Mouse (Mus musculus) CH12.LX (cell line): ENCODE results near the gene Dda1. TPM values are rescaled to one million over a fixed set of nuclear protein-coding genes. Genes with fewer than 3 reads are reported as not detected.

Experiments
- DNase-seq: peaks from one replicate; pipeline ENCODE4 v3.0.0-alpha.2; 2013; ENCODE audit errors: extremely low read depth
- H3K27ac ChIP-seq: 2 replicates; pipeline ENCODE4 v1.5.1; 2012; ENCODE audit warnings: low read depth, mild to moderate bottlenecking, control low read depth, moderate library complexity; ENCODE audit not compliant: insufficient read depth
- H3K27me3 ChIP-seq: replicated peaks from 2 replicates; pipeline ENCODE3; 2012; ENCODE audit warnings: inconsistent platforms
- H3K36me3 ChIP-seq, 2 experiments: replicated peaks in 1 of 2; 2 replicates each; pipeline versions ENCODE3 to v1.6.1; 2012; ENCODE audit warnings: inconsistent platforms in 1 of 2, low read length in 1 of 2, mild to moderate bottlenecking in 1 of 2, mixed read lengths in 1 of 2, moderate library complexity in 1 of 2; ENCODE audit not compliant: control insufficient read depth in 1 of 2, insufficient read depth in 1 of 2
- H3K4me1 ChIP-seq, 2 experiments: 2 replicates each; pipeline ENCODE4 v1.6.1; 2012; ENCODE audit warnings: inconsistent platforms in 1 of 2, moderate library complexity in 1 of 2; ENCODE audit not compliant: insufficient read depth in 2 of 2, control insufficient read depth in 1 of 2
- H3K4me2 ChIP-seq: 2 replicates; pipeline ENCODE4 v1.6.1; 2012; ENCODE audit warnings: low read depth, mild to moderate bottlenecking, control low read depth; ENCODE audit not compliant: poor library complexity, insufficient read depth, severe bottlenecking
- H3K4me3 ChIP-seq, 3 experiments: fragments of 150-350 bp in 1 of 3; sonication (generic) in 1 of 3; replicated peaks in 1 of 3; 2 replicates each; pipeline versions ENCODE3 to v1.5.1; 2011 to 2012; ENCODE audit warnings: low read depth in 2 of 3, low read length in 2 of 3, mild to moderate bottlenecking in 2 of 3, moderate library complexity in 2 of 3, control low read depth in 1 of 3, improper control_type of control experiment in 1 of 3, inconsistent platforms in 1 of 3, mixed read lengths in 1 of 3; ENCODE audit not compliant: poor library complexity in 1 of 3
- H3K79me2 ChIP-seq: replicated peaks from 2 replicates; pipeline ENCODE4 v1.6.1; 2012; ENCODE audit warnings: mild to moderate bottlenecking, moderate library complexity; ENCODE audit not compliant: control insufficient read depth, poor library complexity, insufficient read depth, severe bottlenecking; ENCODE audit errors: extremely low read depth
- H3K9ac ChIP-seq: 2 replicates; pipeline ENCODE4 v1.6.1; 2012; ENCODE audit warnings: low read depth, mild to moderate bottlenecking, control low read depth, moderate library complexity; ENCODE audit not compliant: insufficient read depth
- H3K9me3 ChIP-seq: replicated peaks from 2 replicates; pipeline ENCODE3; 2012; ENCODE audit warnings: low read length, inconsistent platforms, mixed read lengths
- CHD1 ChIP-seq: IDR thresholded peaks from 2 replicates; pipeline ENCODE4 v1.6.1; 2012; ENCODE audit warnings: low read depth, low read length, improper control_type of control experiment, inconsistent platforms
- CTCF ChIP-seq, 2 experiments: IDR thresholded peaks in 1 of 2; conservative IDR thresholded peaks in 1 of 2; 2 replicates each; pipeline ENCODE4 v1.5.1; 2011 to 2012; ENCODE audit warnings: low read depth in 2 of 2, low read length in 2 of 2, improper control_type of control experiment in 1 of 2, inconsistent platforms in 1 of 2, mild to moderate bottlenecking in 1 of 2, moderate library complexity in 1 of 2
- E2F4 ChIP-seq: IDR thresholded peaks from 2 replicates; pipeline ENCODE4 v1.6.1; 2011; ENCODE audit warnings: low read depth, low read length, improper control_type of control experiment; ENCODE audit not compliant: insufficient replicate concordance
- ELF1 ChIP-seq: IDR thresholded peaks from 2 replicates; pipeline ENCODE4 v1.6.1; 2014; ENCODE audit warnings: low read depth, mild to moderate bottlenecking, inconsistent platforms, low read length, improper control_type of control experiment
- EP300 ChIP-seq: IDR thresholded peaks from 2 replicates; pipeline ENCODE4 v1.6.1; 2011; ENCODE audit warnings: low read length, improper control_type of control experiment
- ETS1 ChIP-seq: conservative IDR thresholded peaks from 2 replicates; pipeline ENCODE4 v1.6.1; 2012; ENCODE audit warnings: low read depth, mild to moderate bottlenecking, inconsistent platforms, low read length, improper control_type of control experiment, moderate library complexity
- IRF4 ChIP-seq: IDR thresholded peaks from 2 replicates; pipeline ENCODE4 v1.6.1; 2014; ENCODE audit warnings: low read depth, mild to moderate bottlenecking, inconsistent platforms, low read length, improper control_type of control experiment
- JUN ChIP-seq: IDR thresholded peaks from 2 replicates; pipeline ENCODE4 v1.6.1; 2011; ENCODE audit warnings: low read depth, mild to moderate bottlenecking, low read length, improper control_type of control experiment, moderate library complexity; ENCODE audit not compliant: insufficient read depth
- KAT2A ChIP-seq: IDR thresholded peaks from 2 replicates; pipeline ENCODE4 v1.6.1; 2012; ENCODE audit warnings: low read length, improper control_type of control experiment, inconsistent platforms; ENCODE audit not compliant: insufficient replicate concordance
- MAFK ChIP-seq: IDR thresholded peaks from 2 replicates; pipeline ENCODE4 v1.6.1; 2011; ENCODE audit warnings: low read length, improper control_type of control experiment; ENCODE audit not compliant: insufficient replicate concordance
- MEF2A ChIP-seq: IDR thresholded peaks from 2 replicates; pipeline ENCODE4 v1.6.1; 2014; ENCODE audit warnings: low read depth, mild to moderate bottlenecking, inconsistent platforms, low read length, improper control_type of control experiment, borderline replicate concordance
- MXI1 ChIP-seq: IDR thresholded peaks from 2 replicates; pipeline ENCODE4 v1.6.1; 2011; ENCODE audit warnings: mild to moderate bottlenecking, low read depth, low read length, improper control_type of control experiment
- MYC ChIP-seq: IDR thresholded peaks from 2 replicates; pipeline ENCODE4 v1.6.1; 2011; ENCODE audit warnings: low read depth, mild to moderate bottlenecking, improper control_type of control experiment, low read length
- NRF1 ChIP-seq: IDR thresholded peaks from 2 replicates; pipeline ENCODE4 v1.6.1; 2014; ENCODE audit warnings: low read depth, mild to moderate bottlenecking, inconsistent platforms, low read length, improper control_type of control experiment, moderate library complexity
- PAX5 ChIP-seq: IDR thresholded peaks from 2 replicates; pipeline ENCODE4 v1.6.1; 2012; ENCODE audit warnings: low read length, inconsistent platforms, mixed read lengths
- POLR2A ChIP-seq: IDR thresholded peaks from 2 replicates; pipeline ENCODE4 v1.6.1; 2011; ENCODE audit warnings: low read depth, mild to moderate bottlenecking, improper control_type of control experiment, low read length
- SIN3A ChIP-seq: IDR thresholded peaks from 2 replicates; pipeline ENCODE4 v1.6.1; 2012; ENCODE audit warnings: low read length, improper control_type of control experiment, inconsistent platforms
- UBTF ChIP-seq: IDR thresholded peaks from 2 replicates; pipeline ENCODE4 v1.6.1; 2012; ENCODE audit warnings: low read depth, mild to moderate bottlenecking, inconsistent platforms, low read length, improper control_type of control experiment, moderate library complexity
- ZMIZ1 ChIP-seq: IDR thresholded peaks from 2 replicates; pipeline ENCODE4 v1.6.1; 2012; ENCODE audit warnings: low read depth, mild to moderate bottlenecking, inconsistent platforms, low read length, improper control_type of control experiment
- dilution Hi-C: fragments of 300-500 bp; cut with MboI; formaldehyde crosslinking; loops from 2 replicates; pipeline ENCODE4 v1.14.3; 2020; ENCODE audit warnings: low sequenced_read_pairs; ENCODE audit not compliant: extremely low pct_unique_long_range_greater_than_20kb, extremely low pct_ligation_motif_present
- in situ Hi-C: fragments of 300-500 bp; cut with MboI; formaldehyde crosslinking; loops from 3 replicates; pipeline ENCODE4 v1.14.3; 2019; ENCODE audit warnings: low sequenced_read_pairs, low pct_ligation_motif_present, low pct_unique_long_range_greater_than_20kb, mixed read lengths
- polyA plus RNA-seq: library from polyadenylated mRNA; unstranded; fragments of >175 nt; gene quantifications from 2 replicates; pipeline ENCODE4 v1.2.1, GENCODE M21; 2012; ENCODE audit warnings: low read depth; ENCODE audit not compliant: insufficient read length
- total RNA-seq, 2 experiments: library from RNA; depleted of rRNA; stranded (reverse); fragments of 300-350 nt in 1 of 2; fragments of >200 nt in 1 of 2; gene quantifications; 2 replicates each; pipeline ENCODE4 v1.2.3; 2012 to 2014

The Dda1 gene
- total and polyA plus RNA-seq, 3 experiments, result 57.4 to 78.1 (median 59.3) TPM

- TF ChIP-seq IRF4, result peak; percentile 51
- peak; percentile 86 for TF ChIP-seq SIN3A
These were observed 16.4 kb downstream of the Dda1 start, which contains the start of gene Ano8 (continued) for GRCm38 (mm10) chr8:71485142-71486135.

GRCm38 (mm10) chr8:71486136-71486529 lies 17.1 kb downstream of the Dda1 start:
- Histone ChIP-seq H3K27ac (no peak overlapping the region), H3K9me3 (no peaks in the 10 kb centered on the region), H3K4me2 (0 out of 2 replicates have a peak overlapping the region, but pooled peaks have one; percentile 58), H3K36me3 (peaks cover 9 to 20% of the 10 kb centered on the region in 2 experiments), H3K4me1 (peaks cover 13 to 35% of the 10 kb centered on the region in 2 experiments), H3K27me3 (no peaks in the 10 kb centered on the region), H3K4me3 (peak overlapping the region in 2 of 3 experiments; percentile 24 to 39), H3K79me2 (peaks cover 12% of the 10 kb centered on the region; the same call in 1 of the 2 replicates), H3K9ac (no peak overlapping the region; the same call in 1 of the 2 replicates)
- DNase-seq, result no peak
- no peak for TF ChIP-seq NRF1
- no peak for TF ChIP-seq MAFK
- TF ChIP-seq ZMIZ1, result no peak
- no peak for TF ChIP-seq ETS1
- no peak for TF ChIP-seq UBTF
- no peak for TF ChIP-seq MXI1
- TF ChIP-seq E2F4, result no peak
- TF ChIP-seq CHD1, result no peak
- no peak for TF ChIP-seq MEF2A
- TF ChIP-seq POLR2A, result no peak
- no peak for TF ChIP-seq IRF4
- TF ChIP-seq EP300, result no peak
- TF ChIP-seq CTCF (conservative IDR thresholded peaks at IDR 0.05 in 1 of 2, IDR thresholded peaks at IDR 0.05 in 1 of 2; ENCODE audit: low read depth in 2 of 2, low read length in 2 of 2), result no peak
- no peak; the same call in 1 of the 2 replicates for TF ChIP-seq SIN3A
- TF ChIP-seq MYC, result no peak
- no peak for TF ChIP-seq ELF1
- no peak for TF ChIP-seq KAT2A
- no peak for TF ChIP-seq PAX5
- TF ChIP-seq JUN, result no peak
- dilution Hi-C loops, result no loop called here
- in situ Hi-C loops, result loop anchor here (5.0 kb wide), 1 partner anchor 36 kb away; no protein-coding TSS in a partner anchor
